ENCODE assay signal across 24 mouse cellular contexts in the genomic region with DNA sequence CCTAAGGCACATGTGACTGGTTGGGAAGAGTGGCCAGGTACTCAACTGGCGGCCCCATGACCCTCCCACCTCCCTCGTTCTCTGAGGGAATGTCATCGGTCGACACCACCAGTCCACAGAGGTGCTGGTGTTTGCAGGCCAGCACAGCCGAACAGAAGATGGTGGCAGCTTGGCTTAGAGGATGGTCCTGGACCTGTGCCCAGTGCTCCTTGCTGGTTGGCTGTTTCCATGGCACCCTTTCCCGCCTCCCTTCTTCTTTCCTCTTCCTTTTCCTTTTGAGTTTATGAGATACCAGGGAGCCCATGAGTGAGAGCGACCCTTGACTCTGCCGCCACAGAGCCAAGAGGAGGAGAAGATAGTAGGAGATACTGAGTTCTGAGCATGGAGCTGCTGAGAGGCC. TPM values are rescaled to one million over a fixed set of nuclear protein-coding genes. Genes with fewer than 3 reads are reported as not detected.
DNase-seq lines count a peak whose midpoint lies in the region; ATAC-seq lines count a peak whose summit lies in the region.
"Had no signal": no experiment of that assay in that cellular context is flagged by ENCODE, and none has a peak within 500 bp of the region (broad histone marks: within the 10 kb centered on the region; RNA-seq: fewer than 3 reads in every experiment).

No protein-coding gene starts in this region.

- WGBS in forebrain, embryonic 14.5 days, result 77% methylated on average over 8 of the region's 8 CpGs
- 76% methylated on average over 8 of the region's 8 CpGs for WGBS in forebrain, embryonic 16.5 days

- no peak overlapping the region for H3K27ac ChIP-seq in forebrain, embryonic 14.5 days (ENCODE audit: low read depth, low read length)
- H3K27ac ChIP-seq in forebrain, embryonic 16.5 days (ENCODE audit: low read length), result no peak overlapping the region
- H3K27ac ChIP-seq: heart, embryonic 10.5 days; hindbrain, embryonic 14.5 days had no signal

- no peak for ATAC-seq in forebrain, embryonic 14.5 days
- ATAC-seq in forebrain, embryonic 16.5 days, result no peak
- ATAC-seq: intestine, embryonic 16.5 days; liver, postnatal 0 days; Patski had no signal

- no peak overlapping the region for H3K4me2 ChIP-seq in forebrain, embryonic 14.5 days (ENCODE audit: low read length)
- H3K4me2 ChIP-seq in forebrain, embryonic 16.5 days (ENCODE audit: low read length), result no peak overlapping the region
- H3K4me2 ChIP-seq: hindbrain, embryonic 14.5 days had no signal

- H3K36me3 ChIP-seq in forebrain, embryonic 14.5 days (ENCODE audit: control insufficient read depth, insufficient read depth, low read length), result no peaks in the 10 kb centered on the region
- no peaks in the 10 kb centered on the region for H3K36me3 ChIP-seq in forebrain, embryonic 16.5 days (ENCODE audit: control insufficient read depth, insufficient read depth)
- H3K36me3 ChIP-seq: heart, embryonic 10.5 days had no signal

- intact Hi-C loops in left cerebral cortex, postnatal 10 days (cut with DNase I), result no loop called here

- no peak overlapping the region for H3K4me3 ChIP-seq in forebrain, embryonic 14.5 days (ENCODE audit: low read depth, low read length)
- no peak overlapping the region for H3K4me3 ChIP-seq in forebrain, embryonic 16.5 days (replicated peaks; ENCODE audit: low read length)
- H3K4me3 ChIP-seq: heart, embryonic 10.5 days had no signal

- H3K27me3 ChIP-seq in forebrain, embryonic 14.5 days (replicated peaks; ENCODE audit: control insufficient read depth, insufficient read depth, low read length), result no peaks in the 10 kb centered on the region
- H3K27me3 ChIP-seq in forebrain, embryonic 16.5 days (replicated peaks; ENCODE audit: control insufficient read depth, insufficient read depth, low read length), result no peaks in the 10 kb centered on the region
- H3K27me3 ChIP-seq: Patski had no signal

- H3K4me1 ChIP-seq in forebrain, embryonic 14.5 days (ENCODE audit: control insufficient read depth, insufficient read depth, low read length), result no peaks in the 10 kb centered on the region
- peaks cover 4% of the 10 kb centered on the region for H3K4me1 ChIP-seq in forebrain, embryonic 16.5 days (replicated peaks; ENCODE audit: control insufficient read depth, insufficient read depth, low read length)

- no peak overlapping the region for H3K9ac ChIP-seq in forebrain, embryonic 14.5 days (ENCODE audit: low read length)
- no peak overlapping the region for H3K9ac ChIP-seq in forebrain, embryonic 16.5 days (replicated peaks; ENCODE audit: low read depth, low read length)
- H3K9ac ChIP-seq: hindbrain, embryonic 14.5 days; liver, postnatal 0 days had no signal

- H3K9me3 ChIP-seq in forebrain, embryonic 14.5 days (replicated peaks; ENCODE audit: control insufficient read depth, low read length), result no peaks in the 10 kb centered on the region
- no peaks in the 10 kb centered on the region for H3K9me3 ChIP-seq in forebrain, embryonic 16.5 days (ENCODE audit: control insufficient read depth, low read length)
- H3K9me3 ChIP-seq: heart, embryonic 10.5 days had no signal

- DNase-seq in forebrain, embryonic 14.5 days (ENCODE audit: low spot score), result peak; percentile 41
- peak; percentile 32 to 62 for DNase-seq in left cerebral cortex, postnatal 10 days (ENCODE audit: extremely low spot score in 1 of 2, low spot score in 2 of 2)
- DNase-seq in left cerebral cortex, adult 18-20 months (ENCODE audit: low spot score in 2 of 2), result no peak
- peak; percentile 65 for DNase-seq in right cerebral cortex, postnatal 14 days
- no peak for DNase-seq in right cerebral cortex, adult 2 months (ENCODE audit: low spot score in 2 of 2)
- peak; percentile 20 to 31 for DNase-seq in layer of hippocampus, postnatal 36 days
- no peak for DNase-seq in embryo, embryonic 10.5 days (ENCODE audit: low spot score)
- DNase-seq: cerebellum, adult 18-20 months; gastrocnemius, postnatal 25 days; heart, postnatal 10 days; kidney, postnatal 14 days; liver; liver, postnatal 0 days; lung, postnatal 36 days; spleen, adult 18-20 months; thymus, adult 18-20 months had no signal

RNA-seq across cellular contexts. Expression of a gene that starts 21.1 kb away (rescaled TPM):
- not detected in 2 replicates for polyA plus RNA-seq in forebrain, embryonic 14.5 days (2014; fragmentation: Nextera tagmentation; extraction: Ambion mirVana)
- not detected in 2 replicates for polyA plus RNA-seq in forebrain, embryonic 16.5 days (2015; fragmentation: Nextera tagmentation; extraction: Ambion mirVana)
- total RNA-seq in left cerebral cortex, postnatal 10 days (2021), result not detected
- total RNA-seq in left cerebral cortex, adult 18-20 months (2021), result not detected
- total RNA-seq in layer of hippocampus, postnatal 36 days (2021), result not detected
- total RNA-seq: adrenal gland, postnatal 4 days; gastrocnemius, postnatal 25 days; heart, postnatal 10 days had no signal
- polyA plus RNA-seq: heart, embryonic 10.5 days; hindbrain, embryonic 14.5 days; intestine, embryonic 16.5 days; liver, postnatal 0 days; neural tube, embryonic 14.5 days; Patski; stomach, embryonic 14.5 days had no signal

RNA-seq across cellular contexts. Expression of a gene that starts 27.9 kb away (rescaled TPM):
- polyA plus RNA-seq in forebrain, embryonic 14.5 days (2014; fragmentation: Nextera tagmentation; extraction: Ambion mirVana), result 2.3 and 2.8 TPM in 2 replicates
- polyA plus RNA-seq in forebrain, embryonic 16.5 days (2015; fragmentation: Nextera tagmentation; extraction: Ambion mirVana), result 1.4 and 1.9 TPM in 2 replicates
- 1 to 10 TPM; 3.4 to 3.7 TPM for total RNA-seq in left cerebral cortex, postnatal 10 days (2021)
- 1 to 10 TPM; 1.6 to 2.1 TPM for total RNA-seq in left cerebral cortex, adult 18-20 months (2021)
- 1 to 10 TPM; 2.5 to 2.6 TPM for total RNA-seq in layer of hippocampus, postnatal 36 days (2021)
- total RNA-seq: gastrocnemius, postnatal 25 days had no signal

RNA-seq across cellular contexts. Expression of a gene that starts 28.5 kb away (rescaled TPM):
- 17.3 and 18.2 TPM in 2 replicates for polyA plus RNA-seq in forebrain, embryonic 14.5 days (2014; fragmentation: Nextera tagmentation; extraction: Ambion mirVana)
- polyA plus RNA-seq in forebrain, embryonic 16.5 days (2015; fragmentation: Nextera tagmentation; extraction: Ambion mirVana), result 13.3 and 14.1 TPM in 2 replicates
- 10 to 100 TPM; 10.6 to 10.9 TPM for total RNA-seq in left cerebral cortex, postnatal 10 days (2021)
- 1 to 10 TPM; 9.4 TPM for total RNA-seq in left cerebral cortex, adult 18-20 months (2021)
- 10 to 100 TPM in 1 of 2 experiments, 1 to 10 TPM in 1; 9.3 to 10.0 TPM for total RNA-seq in layer of hippocampus, postnatal 36 days (2021)

RNA-seq across cellular contexts. Expression of a gene that starts 33.6 kb away (rescaled TPM):
- not detected in 2 replicates for polyA plus RNA-seq in forebrain, embryonic 14.5 days (2014; fragmentation: Nextera tagmentation; extraction: Ambion mirVana)
- polyA plus RNA-seq in forebrain, embryonic 16.5 days (2015; fragmentation: Nextera tagmentation; extraction: Ambion mirVana), result not detected in 2 replicates
- not detected for total RNA-seq in left cerebral cortex, postnatal 10 days (2021)
- total RNA-seq in left cerebral cortex, adult 18-20 months (2021), result not detected
- total RNA-seq in layer of hippocampus, postnatal 36 days (2021), result not detected
- total RNA-seq: adrenal gland, postnatal 4 days; gastrocnemius, postnatal 25 days; heart, postnatal 10 days had no signal
- polyA plus RNA-seq: heart, embryonic 10.5 days; hindbrain, embryonic 14.5 days; intestine, embryonic 16.5 days; liver, postnatal 0 days; neural tube, embryonic 14.5 days; Patski; stomach, embryonic 14.5 days had no signal

RNA-seq across cellular contexts. Expression of a gene that starts 45.4 kb away (rescaled TPM):
- polyA plus RNA-seq in forebrain, embryonic 14.5 days (2014; fragmentation: Nextera tagmentation; extraction: Ambion mirVana), result 18.2 and 21.8 TPM in 2 replicates
- polyA plus RNA-seq in forebrain, embryonic 16.5 days (2015; fragmentation: Nextera tagmentation; extraction: Ambion mirVana), result 15.8 and 16.8 TPM in 2 replicates
- 10 to 100 TPM; 35.3 to 38.0 TPM for total RNA-seq in left cerebral cortex, postnatal 10 days (2021)
- total RNA-seq in left cerebral cortex, adult 18-20 months (2021), result 10 to 100 TPM; 11.8 to 15.9 TPM
- total RNA-seq in layer of hippocampus, postnatal 36 days (2021), result 10 to 100 TPM; 15.5 to 15.7 TPM

Comparison
In these comparisons a context has a peak if more than half of its experiments do, and no peak if none do; other contexts are left out.
1. DNase-seq: peak in forebrain, embryonic 14.5 days (single experiment), left cerebral cortex, postnatal 10 days (2 of 2), right cerebral cortex, postnatal 14 days (single experiment) and layer of hippocampus, postnatal 36 days (2 of 2); none in left cerebral cortex, adult 18-20 months (0 of 2), right cerebral cortex, adult 2 months (0 of 2) and embryo, embryonic 10.5 days (single experiment).